Mouse (Mus musculus) ovary, postnatal 14 days (tissue): ENCODE measurements around the gene Dlg4.
"Not testable (repeated sequence)": the region's sequence is repeated elsewhere in the genome, so short reads cannot be mapped to it uniquely, and the experiment has no call there.

Experiments used
- DNase-seq: peaks from one replicate; pipeline ENCODE4 v3.0.0; 2022; ENCODE audit warnings: low spot score

Dlg4 gene

DNA sequence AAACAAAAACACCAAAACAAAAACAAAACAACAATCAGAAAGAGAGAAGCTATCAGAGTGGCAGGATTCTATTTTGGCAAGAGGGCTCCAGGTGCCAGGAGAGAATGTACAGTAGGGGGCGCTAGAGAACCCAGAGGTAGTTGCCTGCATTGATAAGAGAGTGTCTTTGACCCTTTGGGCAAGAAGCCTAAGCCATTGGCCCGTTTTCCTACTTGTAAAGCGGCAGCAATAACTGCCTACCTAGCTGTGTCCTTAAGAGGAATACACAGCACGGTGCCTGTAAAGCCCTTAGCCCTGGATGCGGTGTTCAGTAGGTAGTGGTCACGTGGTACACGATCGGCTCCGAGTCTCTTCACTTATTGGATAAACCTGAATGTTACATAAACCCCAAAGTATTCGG, 33.1 kb downstream of the Dlg4 start:
- no peak for DNase-seq

DNA sequence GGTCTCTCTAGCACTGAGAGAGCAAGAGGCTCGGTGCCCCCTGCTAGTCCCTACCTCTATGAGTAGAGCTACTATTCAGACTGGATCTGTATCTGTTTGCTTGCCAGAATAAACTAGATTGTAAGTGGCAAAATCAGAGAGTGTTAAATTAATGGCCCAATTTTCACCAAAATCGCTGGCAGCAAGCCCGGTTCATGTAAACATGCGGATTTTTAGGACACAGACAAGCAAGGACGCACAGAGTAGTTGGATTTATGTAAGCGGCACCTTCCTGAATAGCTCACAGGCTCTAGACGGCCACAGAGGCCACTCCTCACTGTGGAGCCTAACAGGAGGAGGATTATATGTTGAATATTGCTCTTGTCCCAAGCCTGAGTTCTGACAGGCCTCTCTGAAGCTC, 36.4 kb downstream of the Dlg4 start:
- no peak for DNase-seq

DNA sequence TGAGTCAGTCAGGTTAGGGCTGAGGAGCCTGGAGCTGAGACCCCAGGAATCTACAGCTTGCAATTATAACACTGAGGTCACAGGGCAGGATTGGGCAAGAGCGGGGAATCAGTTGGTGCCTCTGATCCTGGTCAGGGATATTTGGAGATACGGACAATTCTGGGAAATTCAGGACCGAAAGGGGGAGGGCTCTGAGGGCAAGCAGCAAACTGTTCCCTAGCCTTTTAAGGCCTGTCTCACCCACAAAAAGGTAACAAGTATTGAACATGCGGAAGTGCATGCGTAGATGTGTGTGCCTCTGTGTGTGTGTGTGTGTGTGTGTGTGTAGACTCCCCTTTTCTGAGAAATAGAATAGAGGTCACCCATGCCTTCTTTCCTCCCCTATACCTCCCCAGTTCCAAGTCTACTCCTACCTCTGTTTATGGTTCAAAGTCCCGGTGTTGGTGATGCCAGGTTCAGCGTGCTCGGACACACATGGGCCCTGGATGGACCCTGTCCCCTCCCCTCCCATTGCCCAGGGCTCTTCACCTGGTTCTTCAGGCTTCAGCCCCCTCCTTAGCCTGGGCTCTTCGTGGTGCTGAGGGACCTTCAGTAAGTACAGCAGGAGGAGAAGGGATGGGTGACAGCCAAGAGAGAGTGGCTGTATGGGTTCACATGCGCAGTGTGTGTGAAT, 37.3 kb downstream of the Dlg4 start, which contains the start of gene Asgr1:
TSS of gene Asgr1 (plus strand) at position 188 of the 673 bp plus-strand sequence.
- no peak for DNase-seq

DNA sequence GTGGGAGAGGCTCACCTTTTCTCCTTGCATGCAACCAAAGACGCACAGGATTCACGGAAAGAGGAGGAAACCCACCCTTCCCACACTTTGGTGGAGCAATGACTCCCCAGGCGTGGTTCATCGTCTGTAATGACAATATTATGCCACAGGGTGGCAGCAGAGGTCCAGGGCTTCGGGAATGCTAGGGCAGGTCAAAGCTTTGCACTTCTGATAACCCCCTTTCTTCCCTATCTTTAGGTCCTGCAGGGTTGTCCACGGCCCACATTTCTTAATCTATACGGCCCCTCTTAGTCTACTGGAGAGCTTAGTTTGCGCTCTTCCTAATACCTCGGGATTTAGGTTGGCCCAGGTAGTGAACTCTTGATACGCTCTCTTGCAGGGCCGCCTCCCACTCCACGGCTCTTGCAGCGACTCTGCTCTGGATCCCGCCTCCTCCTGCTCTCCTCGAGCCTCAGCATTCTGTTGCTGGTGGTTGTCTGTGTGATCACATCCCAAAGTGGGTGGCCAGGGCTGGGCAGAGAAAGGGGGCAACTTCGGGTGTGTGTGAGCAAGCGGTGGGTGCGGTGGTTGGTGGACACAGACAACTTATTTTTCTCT, 39.0 kb downstream of the Dlg4 start:
- peak; percentile 84 for DNase-seq

DNA sequence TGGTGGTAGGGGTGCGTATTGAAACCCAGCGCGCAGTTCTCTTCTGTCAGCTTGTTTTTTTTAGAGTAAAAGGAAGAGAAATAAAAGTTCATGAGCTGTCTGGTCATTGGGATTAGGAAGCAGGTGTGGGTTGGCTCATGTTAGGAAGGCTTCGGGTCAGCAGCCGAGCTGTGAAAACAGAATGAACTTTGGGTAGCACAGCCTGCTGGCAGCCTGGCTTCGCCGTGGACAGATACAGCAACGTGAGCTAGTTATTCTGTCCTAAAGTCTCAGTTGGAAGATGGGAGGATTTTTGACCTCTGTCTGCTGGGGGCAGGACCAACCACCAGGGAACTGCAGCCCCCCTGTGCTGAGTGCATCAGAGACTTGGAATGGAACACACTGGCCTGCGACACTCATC, 41.1 kb downstream of the Dlg4 start:
- no peak for DNase-seq

DNA sequence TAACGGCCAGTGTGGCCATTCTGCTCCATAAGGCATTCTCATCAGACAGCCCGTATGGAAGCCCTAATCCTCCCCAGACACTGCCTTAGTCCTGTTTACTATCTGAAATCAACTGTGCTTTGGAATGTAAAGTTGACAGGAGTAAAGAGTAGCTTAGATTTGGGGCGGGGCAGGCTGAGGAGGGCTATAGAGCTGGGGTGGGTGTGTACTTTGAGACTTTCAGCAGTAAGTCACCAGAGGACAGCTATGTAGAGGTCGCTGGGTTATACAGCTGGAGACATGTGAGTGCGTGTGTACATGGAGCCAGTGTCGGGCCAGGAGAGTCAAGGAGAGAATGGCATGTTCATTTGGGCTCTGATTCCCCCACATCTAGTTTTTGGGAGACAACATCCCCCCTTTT, 43.2 kb downstream of the Dlg4 start:
- no peak for DNase-seq

DNA sequence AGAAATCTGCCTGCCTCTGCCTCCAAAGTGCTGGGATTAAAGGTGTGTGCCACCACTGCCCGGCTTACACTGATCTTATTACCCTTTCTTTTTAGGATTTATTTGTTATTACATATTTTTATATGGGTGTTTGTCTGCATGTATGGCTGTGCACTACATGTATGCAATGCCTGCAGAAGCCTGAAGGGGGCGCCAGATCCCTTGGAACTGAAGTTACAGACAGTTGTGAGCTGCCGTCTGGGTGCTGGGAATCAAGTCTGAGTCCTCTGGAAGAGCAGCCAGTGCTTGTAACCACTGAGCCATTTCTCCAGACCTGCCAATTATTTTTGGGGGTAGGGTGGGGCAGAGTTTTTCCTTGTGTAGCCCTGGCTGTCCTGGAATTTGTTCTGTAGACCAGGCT, 46.3 kb downstream of the Dlg4 start:
- no peak for DNase-seq

DNA sequence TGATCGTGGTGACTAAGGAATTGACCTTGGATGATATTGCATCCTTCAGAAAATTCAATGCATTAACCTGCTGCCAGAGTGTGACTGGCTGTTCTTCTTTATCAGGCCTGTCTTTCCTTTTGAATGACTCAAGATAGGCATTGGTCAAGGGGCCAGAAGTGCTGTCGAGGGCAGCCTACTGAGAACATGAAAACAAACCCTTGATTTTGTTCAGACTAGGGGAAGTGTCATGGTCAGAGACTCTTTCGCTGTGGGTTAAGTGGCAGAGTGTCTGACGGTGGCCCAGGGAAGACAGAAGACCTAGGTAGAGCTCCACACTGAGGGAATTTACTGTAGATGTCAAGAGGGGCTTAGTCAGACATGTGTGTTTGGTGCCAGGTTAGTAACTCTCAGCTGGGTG, 50.0 kb downstream of the Dlg4 start:
- no peak for DNase-seq

DNA sequence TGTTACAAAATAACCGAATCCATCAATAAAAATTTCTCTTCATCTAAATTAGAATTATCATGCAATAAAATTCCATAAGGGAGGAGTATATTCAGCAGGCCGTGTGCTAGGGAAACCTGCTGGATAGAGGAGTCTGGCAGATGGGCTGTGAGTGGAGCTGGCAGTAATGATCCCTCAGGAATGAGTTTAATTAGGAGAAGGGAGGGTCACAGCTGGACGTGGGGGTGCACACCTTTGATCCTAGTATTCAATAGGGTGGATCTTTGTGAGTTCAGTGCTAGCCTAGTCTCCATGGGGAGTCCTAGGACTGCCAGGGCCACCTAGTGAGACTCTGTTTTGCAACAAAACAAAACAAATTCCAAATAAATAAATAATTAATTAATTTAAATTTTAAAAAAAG, 51.5 kb downstream of the Dlg4 start:
- DNase-seq, result no peak

DNA sequence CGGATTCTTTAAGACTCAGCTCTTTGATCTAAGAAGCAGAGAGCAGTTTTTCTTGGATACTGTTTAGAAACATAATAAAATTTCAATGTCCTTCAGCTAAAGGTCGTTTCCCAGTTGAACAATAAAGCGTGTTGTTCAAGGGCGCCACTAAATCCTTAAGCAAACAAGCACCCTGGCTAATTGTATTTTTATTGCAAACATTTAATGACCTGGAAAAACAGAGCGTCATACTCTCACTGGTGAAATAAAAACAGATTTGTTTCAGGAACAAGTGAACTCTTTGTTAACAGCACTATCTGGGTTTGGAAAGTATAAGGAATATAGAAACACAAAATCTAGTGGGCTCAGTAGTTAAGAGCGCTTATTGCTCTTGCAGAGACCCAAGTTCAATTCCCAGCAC, 53.3 kb downstream of the Dlg4 start:
- no peak for DNase-seq

DNA sequence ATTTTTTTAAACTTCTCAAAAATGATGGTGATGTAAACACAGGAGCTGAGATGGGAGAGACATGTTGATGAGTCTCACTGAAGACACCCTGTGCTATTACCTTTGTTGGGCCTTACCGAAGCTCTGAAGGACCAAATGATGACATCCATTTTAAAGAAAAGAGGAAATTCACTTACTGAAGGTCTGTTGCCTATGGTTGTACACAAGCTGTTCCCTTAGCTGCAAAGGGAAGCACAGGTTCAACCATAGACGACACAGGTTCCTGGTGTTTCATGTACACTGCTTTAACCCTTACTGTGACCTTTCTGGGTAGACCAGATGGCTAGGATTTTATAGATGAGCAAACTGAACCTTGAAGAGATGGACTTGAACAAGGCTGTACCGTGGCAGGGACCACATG, 53.9 kb downstream of the Dlg4 start:
- not testable (repeated sequence) for DNase-seq

DNA sequence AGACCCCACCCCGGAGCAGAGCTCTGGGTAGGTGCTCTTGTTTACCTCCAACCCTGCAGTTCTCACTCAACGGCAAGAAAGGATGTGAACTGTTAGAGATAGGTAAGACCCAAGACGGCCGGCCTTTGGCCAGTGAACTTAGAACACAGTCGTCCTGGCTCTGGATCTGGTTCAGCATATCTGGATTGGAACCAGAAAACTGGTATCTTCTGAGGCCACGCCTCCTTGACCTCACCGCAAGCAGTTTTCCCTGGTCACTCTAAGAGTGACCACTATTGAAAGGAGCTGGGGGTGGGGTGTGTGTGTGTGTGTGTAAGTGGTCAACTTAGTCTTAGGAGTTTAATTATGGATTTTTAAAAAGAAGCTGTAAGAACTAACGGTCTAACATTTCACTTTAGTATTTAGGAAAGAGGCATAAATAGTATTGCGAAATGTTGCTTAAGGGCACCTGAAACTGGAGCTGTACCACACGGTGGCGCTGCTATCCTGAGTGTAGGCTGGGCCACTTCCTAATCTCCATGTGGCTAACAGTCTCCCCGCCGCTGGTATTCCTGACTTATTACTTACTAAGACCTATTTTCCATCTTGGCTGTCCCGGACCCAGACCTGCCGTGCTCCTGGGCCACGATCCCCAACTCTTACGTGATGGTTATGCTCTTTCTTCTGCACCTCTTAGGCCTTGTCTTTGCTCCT, 57.8 kb downstream of the Dlg4 start:
- DNase-seq, result peak; percentile 76

DNA sequence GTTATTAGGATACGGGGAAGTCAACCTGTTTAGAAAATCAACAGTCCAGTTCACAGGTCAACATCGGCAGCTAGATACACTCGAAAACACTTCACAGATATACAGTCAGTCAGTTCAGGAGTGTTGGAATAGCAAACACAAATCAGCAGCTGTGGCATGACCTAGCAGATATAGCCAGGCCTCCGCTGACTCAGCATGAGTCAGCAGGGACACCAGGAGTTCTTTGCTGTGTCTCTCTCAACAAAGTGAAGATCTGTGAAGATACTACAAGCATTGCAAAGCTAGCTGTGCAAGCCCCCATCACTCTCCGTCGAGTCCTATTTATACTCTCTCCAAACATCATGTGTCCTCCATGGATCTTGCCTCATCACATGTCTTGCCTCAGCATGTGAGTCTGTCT, 58.8 kb downstream of the Dlg4 start:
- DNase-seq, result no peak

DNA sequence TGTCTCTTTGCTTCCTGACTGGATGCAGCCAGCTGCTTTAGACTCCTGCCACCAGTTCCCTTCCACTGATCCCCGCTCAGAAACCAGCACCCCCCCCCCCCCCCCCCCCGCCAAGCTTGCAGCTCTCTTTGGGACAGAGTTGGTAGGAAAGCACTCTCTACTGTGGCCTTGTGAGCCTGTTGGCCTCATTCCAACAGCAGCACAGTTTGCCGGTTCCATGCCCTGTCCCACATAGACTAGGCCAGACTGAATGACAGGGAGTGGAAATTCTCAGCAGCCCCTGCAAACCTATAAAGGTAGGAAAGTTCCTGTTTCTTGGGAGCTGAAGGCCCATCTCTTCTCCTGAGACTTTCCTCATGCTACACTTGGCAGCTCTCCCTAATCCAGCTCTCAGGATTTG, 60.7 kb downstream of the Dlg4 start:
- DNase-seq, result no peak

DNA sequence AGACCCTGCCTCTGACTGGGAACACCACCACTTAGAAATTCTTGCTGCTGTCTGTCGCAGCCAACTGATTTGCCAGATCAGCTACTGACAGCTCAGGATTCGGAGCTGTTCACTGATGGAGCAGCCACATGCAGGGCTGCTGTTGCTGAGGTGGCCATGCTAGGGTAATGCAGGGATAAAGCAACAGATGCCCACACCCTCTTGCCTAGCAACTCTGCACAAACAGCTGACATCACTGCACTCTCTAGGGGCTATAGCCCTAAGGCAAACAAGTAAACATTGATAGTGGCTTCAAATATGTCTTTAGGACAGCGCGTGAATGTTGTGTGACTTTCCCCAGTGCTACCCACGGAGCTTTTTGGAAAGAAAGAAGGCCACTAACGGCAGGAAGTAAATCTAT, 62.4 kb downstream of the Dlg4 start:
- no peak for DNase-seq

DNA sequence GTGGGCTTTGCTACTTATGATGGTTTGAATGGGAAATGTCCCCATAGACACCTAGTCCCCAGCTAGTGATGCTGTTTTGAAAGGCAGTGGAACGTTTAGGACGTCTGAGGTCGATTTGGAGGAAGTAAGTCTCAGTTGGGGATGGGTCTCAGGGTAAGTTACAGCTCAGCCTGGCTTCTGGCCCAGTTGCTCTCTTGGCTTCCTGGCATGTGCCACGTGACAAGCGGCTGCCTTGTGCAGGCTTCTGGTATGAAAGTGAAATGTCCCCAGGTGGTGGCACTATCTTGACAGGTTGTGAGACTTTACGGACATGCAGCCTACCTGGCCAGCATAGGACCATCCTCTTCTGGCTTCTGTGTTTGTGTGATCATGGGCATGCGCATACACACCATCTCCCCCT, 63.2 kb downstream of the Dlg4 start:
- DNase-seq, result no peak

DNA sequence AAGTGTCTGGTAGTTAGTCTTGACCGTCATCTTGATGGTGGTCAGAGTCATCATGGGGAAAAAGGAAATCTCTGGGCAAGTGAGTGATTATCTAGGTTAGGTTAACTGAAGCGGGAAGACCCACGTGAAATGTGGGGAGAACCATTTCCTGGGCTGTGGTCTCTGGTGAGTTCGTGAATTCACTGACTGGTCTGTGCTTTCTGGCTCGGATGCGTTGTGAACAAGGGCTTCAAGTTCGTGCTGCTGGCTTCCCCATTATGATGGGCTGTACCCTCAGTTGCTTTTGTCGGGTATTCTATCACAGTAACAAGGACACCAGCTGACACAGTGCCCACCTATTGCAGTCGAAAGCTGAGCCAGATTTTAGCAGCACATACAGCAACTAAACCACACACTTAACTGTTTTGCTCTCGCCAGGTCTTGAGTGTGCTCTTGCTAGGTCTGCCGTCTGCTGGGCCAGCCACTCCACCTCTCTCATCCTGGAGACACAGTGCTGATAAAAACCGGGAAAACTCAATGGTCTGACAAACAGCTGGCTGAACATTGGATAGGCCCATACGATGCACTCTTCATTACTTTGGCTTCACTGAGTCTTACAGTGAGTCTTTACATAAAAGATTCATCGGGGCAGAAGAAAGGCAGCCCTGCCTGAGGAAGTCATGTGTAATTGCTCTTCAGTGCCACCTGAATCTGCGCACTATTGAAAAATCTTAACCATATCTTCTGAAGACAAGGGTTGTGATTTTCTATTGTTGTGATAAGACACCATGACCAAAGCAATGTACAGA, 64.3 kb downstream of the Dlg4 start:
- no peak for DNase-seq

DNA sequence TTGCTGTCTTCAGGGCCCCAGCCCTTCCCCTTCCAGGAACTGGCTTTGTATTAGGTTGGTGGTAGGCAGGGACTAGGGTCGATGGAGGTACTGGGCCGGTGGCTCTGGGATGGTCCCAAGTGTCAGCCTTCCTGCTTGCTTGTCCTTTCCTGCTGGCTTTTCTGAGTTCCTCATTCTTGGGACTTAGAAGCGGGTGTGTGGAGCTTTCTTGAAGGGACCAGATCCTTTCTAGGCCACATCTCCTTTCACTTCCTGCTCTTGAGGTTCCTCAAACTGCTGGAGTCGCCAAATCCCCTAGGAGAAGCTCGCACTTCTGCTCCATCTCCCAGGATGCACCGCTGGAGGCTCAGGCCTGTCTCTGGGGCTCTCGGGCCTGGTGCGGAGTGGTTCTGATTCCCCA, 67.8 kb downstream of the Dlg4 start:
- no peak for DNase-seq

DNA sequence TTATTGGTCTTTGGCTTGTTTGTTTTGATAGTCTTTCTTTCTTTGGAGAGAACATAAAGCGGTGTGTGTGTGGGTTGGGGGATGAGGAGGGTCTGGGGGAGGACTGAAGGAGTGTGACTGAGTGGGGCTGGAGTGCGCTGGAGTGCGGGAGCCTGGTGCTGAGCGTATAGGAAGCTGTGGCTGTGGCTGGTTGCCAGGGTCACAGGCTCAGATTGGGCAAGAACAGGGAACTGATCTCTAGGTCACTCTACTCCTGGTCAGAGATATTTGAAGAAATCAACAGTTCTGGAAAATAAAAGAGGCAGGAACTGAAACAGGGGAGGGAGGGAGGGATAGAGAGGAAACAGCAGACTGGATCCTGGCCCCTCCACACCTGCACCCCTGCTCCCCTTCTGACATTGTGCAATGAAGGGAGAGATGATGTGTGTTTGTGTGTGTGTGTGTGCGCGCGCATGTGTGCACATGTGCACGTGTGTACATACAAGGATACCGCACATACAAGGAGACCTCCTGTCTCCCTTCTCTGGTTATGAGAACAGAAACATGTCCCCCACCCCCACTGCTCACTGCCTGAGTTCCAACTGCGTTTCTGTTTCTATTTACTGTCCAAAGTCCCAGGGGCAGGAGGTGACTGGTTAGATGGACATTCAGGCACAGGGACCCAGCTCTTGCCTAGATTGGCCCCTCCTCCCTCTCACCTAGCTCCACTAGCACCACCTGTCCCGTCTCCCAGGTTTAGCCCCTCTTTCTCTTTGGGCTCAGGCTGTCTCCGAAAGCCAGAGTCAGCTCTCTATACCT, 75.4 kb downstream of the Dlg4 start, which contains the start of gene Asgr2:
TSS of gene Asgr2 (plus strand) at position 659 of the 798 bp plus-strand sequence.
- peak; percentile 21 for DNase-seq
